Mouse (Mus musculus) stomach, embryonic 16.5 days (tissue): ENCODE results near the gene Trim8. TPM values are rescaled to one million over a fixed set of nuclear protein-coding genes. Genes with fewer than 3 reads are reported as not detected.

Experiments used
- ATAC-seq: fragments of 200-750 bp; cut with Nextera tagmentation; 2 replicates; pipeline ENCODE4 v1.8.0; 2017; ENCODE audit warnings: moderate number of reproducible peaks, moderate TSS enrichment; ENCODE audit not compliant: insufficient read depth, low FRiP score
- H3K27ac ChIP-seq: fragments of 300-500 bp; sonication (generic); 2 replicates; pipeline ENCODE4 v1.5.1; 2014; ENCODE audit warnings: low read length
- H3K27me3 ChIP-seq: fragments of 300-500 bp; sonication (generic); 2 replicates; pipeline ENCODE4 v1.6.1; 2014; ENCODE audit warnings: low read length, control low read depth, mixed read lengths; ENCODE audit not compliant: control insufficient read depth, insufficient read depth
- H3K36me3 ChIP-seq: fragments of 300-500 bp; sonication (generic); 2 replicates; pipeline ENCODE4 v1.6.1; 2014; ENCODE audit warnings: low read length; ENCODE audit not compliant: control insufficient read depth, insufficient read depth
- H3K4me1 ChIP-seq: fragments of 300-500 bp; sonication (generic); 2 replicates; pipeline ENCODE4 v1.6.1; 2014; ENCODE audit warnings: low read length, control low read depth, mixed read lengths; ENCODE audit not compliant: control insufficient read depth, insufficient read depth
- H3K4me2 ChIP-seq: fragments of 300-500 bp; sonication (generic); 2 replicates; pipeline ENCODE4 v1.6.1; 2014; ENCODE audit warnings: low read depth, low read length, mixed read lengths
- H3K4me3 ChIP-seq: fragments of 300-500 bp; sonication (generic); replicated peaks from 2 replicates; pipeline ENCODE4 v1.5.1; 2014; ENCODE audit warnings: mild to moderate bottlenecking, low read length
- H3K9ac ChIP-seq: fragments of 300-500 bp; sonication (generic); 2 replicates; pipeline ENCODE4 v1.6.1; 2014; ENCODE audit warnings: low read length
- H3K9me3 ChIP-seq: fragments of 300-500 bp; sonication (generic); replicated peaks from 2 replicates; pipeline ENCODE4 v1.6.1; 2016; ENCODE audit warnings: low read length, control low read depth; ENCODE audit not compliant: control insufficient read depth
- WGBS: fragments of 180-500 bp; shearing (Covaris S2); extraction: QIAGEN DNeasy Blood & Tissue Kit; methylation state at CpG from one replicate; pipeline ENCODE4 v1.1.7; 2014; 5-methylcytosine and 5-hydroxymethylcytosine counted together
- polyA plus RNA-seq: library from polyadenylated mRNA; unstranded; fragments of >200 nt; fragmentation: Nextera tagmentation; extraction: Ambion mirVana; gene quantifications from 2 replicates; pipeline ENCODE4 v1.2.1, GENCODE M21; 2015

Gene Trim8
- polyA plus RNA-seq, 1 experiment from 2014 or later, result 16.2 TPM

- Histone ChIP-seq H3K27ac (peak overlapping the region; percentile 89; the same call in 1 of the 2 replicates), H3K4me2 (no peak overlapping the region), H3K9ac (no peak overlapping the region), H3K4me3 (no peak overlapping the region), H3K27me3 (no peaks in the 10 kb centered on the region), H3K36me3 (no peaks in the 10 kb centered on the region), H3K4me1 (peaks cover 50% of the 10 kb centered on the region), H3K9me3 (no peaks in the 10 kb centered on the region)
- no peak for ATAC-seq
- 45% methylated on average over 10 of the region's 10 CpGs for WGBS
Observed at GRCm38 (mm10) chr19:46477432-46477845, 24.1 kb upstream of the Trim8 start.

- Histone ChIP-seq H3K4me2 (no peak overlapping the region), H3K4me3 (no peak overlapping the region), H3K9me3 (no peaks in the 10 kb centered on the region), H3K27me3 (no peaks in the 10 kb centered on the region), H3K27ac (peak overlapping the region; percentile 89), H3K9ac (no peak overlapping the region; the same call in 1 of the 2 replicates), H3K4me1 (peaks cover 58% of the 10 kb centered on the region), H3K36me3 (no peaks in the 10 kb centered on the region)
- no peak for ATAC-seq
- 69% methylated on average over 4 of the region's 4 CpGs for WGBS
Observed at GRCm38 (mm10) chr19:46478242-46478641, 23.3 kb upstream of the Trim8 start.

- H3K4me1 ChIP-seq, result peaks cover 62% of the 10 kb centered on the region
- no peak overlapping the region for H3K4me2 ChIP-seq
Observed at GRCm38 (mm10) chr19:46478826-46479225, 22.7 kb upstream of the Trim8 start.

GRCm38 (mm10) chr19:46479306-46480075 is 22.0 kb upstream of the Trim8 start:
- peaks cover 69% of the 10 kb centered on the region for H3K4me1 ChIP-seq

More at GRCm38 (mm10) chr19:46478826-46479225, 22.7 kb upstream of the Trim8 start:
- no peak overlapping the region for H3K4me3 ChIP-seq
- no peaks in the 10 kb centered on the region for H3K9me3 ChIP-seq
- no peaks in the 10 kb centered on the region for H3K36me3 ChIP-seq
- H3K27me3 ChIP-seq, result no peaks in the 10 kb centered on the region
- ATAC-seq, result peak; percentile 61; the same call in 1 of the 2 replicates
- peak overlapping the region; percentile 54 for H3K9ac ChIP-seq
- peak overlapping the region; percentile 89 for H3K27ac ChIP-seq
- WGBS, result 33% methylated on average over 5 of the region's 5 CpGs

DNA sequence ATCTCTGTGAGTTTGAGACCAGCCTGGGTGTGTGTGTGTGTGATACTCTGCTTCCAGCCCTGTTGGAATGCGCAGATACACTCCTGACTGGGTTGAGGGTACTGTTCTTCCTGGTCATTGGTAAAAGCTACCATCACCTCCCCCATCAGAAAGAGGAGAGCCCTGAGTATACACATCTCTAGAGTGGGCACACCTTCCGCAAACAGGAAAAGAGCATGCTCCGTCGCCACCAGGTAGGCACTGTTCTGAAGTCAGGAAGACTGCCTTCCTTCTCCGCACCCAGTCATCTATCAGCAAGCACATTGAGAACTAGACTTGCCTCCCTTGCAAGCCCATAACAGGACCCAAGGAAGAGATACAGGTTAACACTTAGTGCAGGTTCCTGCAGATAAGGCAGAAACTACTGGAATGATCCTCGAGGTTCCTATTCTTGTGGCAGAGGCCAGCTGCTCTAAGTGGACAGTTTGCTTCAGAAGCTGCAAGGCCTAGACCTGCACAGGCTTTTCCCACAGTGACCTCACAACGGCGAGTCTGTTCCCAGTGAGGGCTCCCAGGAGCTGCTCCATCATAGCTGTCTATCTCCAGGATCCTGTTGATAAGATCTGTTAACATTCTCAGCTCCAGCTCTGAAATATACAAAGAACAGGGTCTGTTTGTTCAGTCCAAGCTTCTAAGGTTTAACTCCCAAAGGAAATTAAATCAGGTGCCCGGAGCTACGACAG is 20.7 kb upstream of the Trim8 start:
- ATAC-seq, result no peak
- Histone ChIP-seq H3K36me3 (no peaks in the 10 kb centered on the region), H3K4me1 (peaks cover 82% of the 10 kb centered on the region), H3K9me3 (no peaks in the 10 kb centered on the region), H3K9ac (peak overlapping the region; percentile 46), H3K27ac (peak overlapping the region; percentile 89), H3K27me3 (no peaks in the 10 kb centered on the region), H3K4me2 (no peak overlapping the region), H3K4me3 (no peak overlapping the region)
- 51% methylated on average over 10 of the region's 10 CpGs for WGBS

More at GRCm38 (mm10) chr19:46479306-46480075, 22.0 kb upstream of the Trim8 start:
- Histone ChIP-seq H3K27ac (peak overlapping the region; percentile 89), H3K36me3 (no peaks in the 10 kb centered on the region), H3K9me3 (no peaks in the 10 kb centered on the region), H3K4me2 (no peak overlapping the region), H3K9ac (peak overlapping the region; percentile 54), H3K4me3 (no peak overlapping the region), H3K27me3 (no peaks in the 10 kb centered on the region)
- WGBS, result 48% methylated on average over 21 of the region's 21 CpGs
- peak; percentile 11; the same call in 1 of the 2 replicates for ATAC-seq

DNA sequence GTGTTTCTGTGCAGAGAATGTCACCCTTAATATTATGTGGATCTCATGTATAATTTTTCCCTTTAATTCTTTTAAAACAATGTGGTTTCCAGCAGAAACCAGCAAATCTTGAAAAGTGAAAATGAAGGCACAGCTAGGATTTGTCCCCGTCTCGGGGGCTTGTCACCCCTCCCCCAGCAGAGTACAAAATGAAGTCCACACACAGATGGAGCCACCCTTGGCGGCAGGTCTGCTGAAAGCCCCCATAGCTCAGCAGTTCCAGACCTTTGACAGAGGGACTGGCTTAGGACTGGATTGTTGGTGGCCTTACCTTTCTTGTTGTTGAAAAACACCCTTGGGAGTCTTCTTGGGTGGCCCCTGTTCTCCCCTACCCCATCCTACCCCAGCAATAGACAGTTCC is 20.1 kb upstream of the Trim8 start:
- H3K4me2 ChIP-seq, result no peak overlapping the region
- peaks cover 82% of the 10 kb centered on the region for H3K4me1 ChIP-seq
- H3K36me3 ChIP-seq, result no peaks in the 10 kb centered on the region
- no peaks in the 10 kb centered on the region for H3K27me3 ChIP-seq
- peak overlapping the region; percentile 43 for H3K9ac ChIP-seq
- no peak for ATAC-seq
- 23% methylated on average over 3 of the region's 3 CpGs for WGBS
- no peak overlapping the region for H3K4me3 ChIP-seq
- H3K27ac ChIP-seq, result peak overlapping the region; percentile 89
- no peaks in the 10 kb centered on the region for H3K9me3 ChIP-seq

- Histone ChIP-seq H3K9me3 (no peaks in the 10 kb centered on the region), H3K36me3 (no peaks in the 10 kb centered on the region), H3K27me3 (no peaks in the 10 kb centered on the region), H3K9ac (peak overlapping the region; percentile 43), H3K4me3 (no peak overlapping the region), H3K27ac (peak overlapping the region; percentile 89), H3K4me1 (peaks cover 82% of the 10 kb centered on the region), H3K4me2 (no peak overlapping the region)
- 15% methylated on average over 4 of the region's 4 CpGs for WGBS
- ATAC-seq, result no peak
Observed at GRCm38 (mm10) chr19:46481756-46482155, 19.7 kb upstream of the Trim8 start.

GRCm38 (mm10) chr19:46482896-46483516 is 18.5 kb upstream of the Trim8 start:
- no peaks in the 10 kb centered on the region for H3K27me3 ChIP-seq
- H3K4me3 ChIP-seq, result no peak overlapping the region
- no peak for ATAC-seq
- peak overlapping the region; percentile 25; the same call in 1 of the 2 replicates for H3K27ac ChIP-seq
- H3K36me3 ChIP-seq, result no peaks in the 10 kb centered on the region
- H3K4me1 ChIP-seq, result peaks cover 75% of the 10 kb centered on the region
- no peaks in the 10 kb centered on the region for H3K9me3 ChIP-seq
- no peak overlapping the region for H3K4me2 ChIP-seq
- no peak overlapping the region for H3K9ac ChIP-seq
- 43% methylated on average over 17 of the region's 17 CpGs for WGBS
